Mouse (Mus musculus) forebrain, embryonic 11.5 days (tissue): ENCODE results near the gene Ptrh1. TPM values are rescaled to one million over a fixed set of nuclear protein-coding genes. Genes with fewer than 3 reads are reported as not detected.
A peak's percentile ranks its signal among the peaks of the same experiment; 100 is the strongest.

Experiments
- ATAC-seq: fragments of 200-750 bp; cut with Nextera tagmentation; replicated peaks from 2 replicates; pipeline ENCODE4 v1.8.0; 2017; ENCODE audit warnings: moderate TSS enrichment; ENCODE audit not compliant: low FRiP score
- DNase-seq: peaks from one replicate; pipeline ENCODE4 v3.0.0-alpha.2; 2017; ENCODE audit warnings: low spot score
- H3K27ac ChIP-seq: fragments of 300-500 bp; sonication (generic); 2 replicates; pipeline ENCODE4 v1.5.1; 2014; ENCODE audit warnings: low read depth, low read length
- H3K27me3 ChIP-seq: fragments of 300-500 bp; sonication (generic); 2 replicates; pipeline ENCODE4 v1.6.1; 2014; ENCODE audit warnings: mild to moderate bottlenecking, low read length, mixed read lengths; ENCODE audit not compliant: control insufficient read depth, insufficient read depth
- H3K36me3 ChIP-seq: fragments of 300-500 bp; sonication (generic); 2 replicates; pipeline ENCODE4 v1.6.1; 2014; ENCODE audit warnings: mild to moderate bottlenecking, low read length, moderate library complexity, mixed read lengths; ENCODE audit not compliant: control insufficient read depth, insufficient read depth
- H3K4me1 ChIP-seq: fragments of 300-500 bp; sonication (generic); replicated peaks from 2 replicates; pipeline ENCODE4 v1.6.1; 2014; ENCODE audit warnings: low read length, mixed read lengths; ENCODE audit not compliant: control insufficient read depth, insufficient read depth
- H3K4me2 ChIP-seq: fragments of 300-500 bp; sonication (generic); 2 replicates; pipeline ENCODE4 v1.6.1; 2014; ENCODE audit warnings: low read depth, mild to moderate bottlenecking, low read length, moderate library complexity, mixed read lengths; ENCODE audit not compliant: severe bottlenecking
- H3K4me3 ChIP-seq: fragments of 300-500 bp; sonication (generic); 2 replicates; pipeline ENCODE4 v1.5.1; 2014; ENCODE audit warnings: low read depth, low read length
- H3K9ac ChIP-seq: fragments of 300-500 bp; sonication (generic); 2 replicates; pipeline ENCODE4 v1.6.1; 2014; ENCODE audit warnings: low read length
- H3K9me3 ChIP-seq: fragments of 300-500 bp; sonication (generic); 2 replicates; pipeline ENCODE4 v1.6.1; 2016; ENCODE audit warnings: low read length, mixed read lengths; ENCODE audit not compliant: control insufficient read depth
- WGBS: fragments of 180-500 bp; shearing (Covaris S2); extraction: QIAGEN DNeasy Blood & Tissue Kit; methylation state at CpG from one replicate; pipeline ENCODE4 v1.1.7; 2014; 5-methylcytosine and 5-hydroxymethylcytosine counted together
- polyA plus RNA-seq: library from polyadenylated mRNA; unstranded; fragments of >200 nt; fragmentation: Nextera tagmentation; extraction: Ambion mirVana; gene quantifications from 2 replicates; pipeline ENCODE4 v1.2.1, GENCODE M21; 2014

The Ptrh1 gene
- polyA plus RNA-seq, 1 experiment from 2014 or later: 3.3 TPM

DNA sequence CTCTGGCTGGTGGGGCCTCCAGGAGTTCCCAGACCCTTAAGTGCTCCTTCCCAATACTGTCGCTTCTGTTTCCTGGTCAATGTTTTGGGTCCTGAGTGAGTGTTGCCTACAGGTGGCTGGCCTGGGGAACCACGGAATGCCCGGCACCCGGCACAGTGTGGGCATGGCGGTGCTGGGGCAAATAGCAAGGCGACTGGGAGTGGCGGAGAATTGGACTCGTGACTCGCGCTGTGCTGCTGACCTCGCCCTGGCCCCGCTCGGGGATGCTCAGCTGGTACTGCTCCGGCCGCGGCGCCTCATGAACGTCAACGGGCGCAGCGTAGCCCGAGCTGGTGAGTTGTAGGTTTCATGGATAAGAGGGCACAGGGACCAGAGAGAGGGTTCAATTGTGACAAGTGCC lies 606 bp downstream of the Ptrh1 start:
- Histone ChIP-seq H3K9me3 (no peaks in the 10 kb centered on the region), H3K36me3 (no peaks in the 10 kb centered on the region), H3K27me3 (no peaks in the 10 kb centered on the region; the same call in 1 of the 2 replicates), H3K27ac (no peak overlapping the region), H3K4me1 (peaks cover 7% of the 10 kb centered on the region; the same call in 1 of the 2 replicates), H3K9ac (peak overlapping the region; percentile 30), H3K4me3 (peak overlapping the region; percentile 55), H3K4me2 (peak overlapping the region; percentile 84)
- ATAC-seq (no peak), DNase-seq (no peak)
- WGBS: 17% methylated on average over 22 of the region's 22 CpGs

DNA sequence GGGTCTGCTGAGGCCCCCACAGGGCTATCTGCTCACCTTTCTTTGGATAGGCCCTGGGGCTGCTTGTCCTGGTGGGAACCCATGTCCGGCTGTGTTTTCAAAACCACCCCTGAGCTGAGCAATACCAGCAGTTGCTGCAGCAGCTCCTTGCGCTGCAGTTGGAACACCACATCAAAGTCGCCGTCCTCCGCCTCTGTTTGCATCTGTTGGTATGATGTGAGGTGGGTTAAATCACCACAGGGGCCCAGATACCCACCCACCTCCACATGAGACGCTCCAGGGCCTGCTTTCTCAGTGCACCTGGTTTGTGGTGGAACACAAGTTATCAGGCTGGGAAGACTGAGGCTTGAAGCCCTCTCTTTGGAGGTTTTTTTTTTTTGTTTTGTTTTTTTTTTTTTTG lies 2.5 kb downstream of the Ptrh1 start:
- H3K4me1 ChIP-seq: peaks cover 7% of the 10 kb centered on the region; the same call in 1 of the 2 replicates
- 92% methylated on average over 6 of the region's 6 CpGs for WGBS
- H3K9me3 ChIP-seq: no peaks in the 10 kb centered on the region
- no peaks in the 10 kb centered on the region for H3K36me3 ChIP-seq
- H3K27me3 ChIP-seq: no peaks in the 10 kb centered on the region; the same call in 1 of the 2 replicates
- no peak overlapping the region for H3K4me3 ChIP-seq
- H3K4me2 ChIP-seq: no peak overlapping the region
- no peak for ATAC-seq
- H3K27ac ChIP-seq: no peak overlapping the region
- no peak for DNase-seq
- no peak overlapping the region for H3K9ac ChIP-seq

DNA sequence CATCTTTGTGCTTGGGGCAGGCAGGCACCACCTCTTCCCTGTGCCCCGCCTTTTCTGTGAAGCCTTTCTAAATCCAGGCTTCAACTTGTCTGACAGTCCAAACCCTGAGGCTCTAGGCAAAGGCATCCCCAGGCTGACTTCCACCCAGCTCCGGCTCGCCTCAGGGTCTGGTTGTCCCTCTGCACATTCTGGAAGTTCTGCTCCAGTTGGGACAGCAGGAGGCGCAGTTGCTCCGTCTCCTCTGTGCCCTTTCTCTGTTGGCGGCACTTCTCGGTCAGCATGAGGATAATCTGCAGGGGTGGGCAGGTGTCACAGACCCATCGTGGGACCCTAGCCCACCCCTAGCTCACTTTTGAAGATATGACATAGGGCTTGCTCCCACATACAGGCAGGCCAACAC lies 3.5 kb downstream of the Ptrh1 start:
- Histone ChIP-seq H3K27me3 (no peaks in the 10 kb centered on the region; the same call in 1 of the 2 replicates), H3K36me3 (no peaks in the 10 kb centered on the region), H3K9me3 (no peaks in the 10 kb centered on the region), H3K9ac (no peak overlapping the region), H3K4me2 (no peak overlapping the region), H3K27ac (no peak overlapping the region), H3K4me1 (peaks cover 7% of the 10 kb centered on the region; the same call in 1 of the 2 replicates), H3K4me3 (no peak overlapping the region)
- ATAC-seq (no peak), DNase-seq (peak; percentile 79)
- 18% methylated on average over 8 of the region's 8 CpGs for WGBS

DNA sequence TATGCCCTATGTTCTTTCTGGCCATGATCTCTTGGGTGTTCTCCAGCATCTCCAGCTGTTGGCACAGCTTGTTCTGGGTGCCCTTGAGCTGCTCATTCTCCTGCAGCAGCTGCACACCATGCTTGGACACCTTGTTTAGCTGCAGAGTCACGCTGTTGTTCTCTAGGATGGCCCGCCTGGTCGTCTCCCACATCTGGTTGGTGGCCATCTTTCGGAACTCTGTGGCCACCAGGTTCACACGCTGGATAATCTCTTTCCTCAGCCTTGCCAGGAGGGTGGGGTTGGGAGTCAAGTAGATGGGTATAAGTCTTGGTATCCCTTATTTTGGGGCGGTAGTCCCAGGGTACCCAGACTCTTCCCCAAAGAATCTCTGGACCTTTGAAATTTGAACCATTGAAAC lies 4.1 kb downstream of the Ptrh1 start:
- H3K27me3 ChIP-seq: no peaks in the 10 kb centered on the region; the same call in 1 of the 2 replicates
- no peak for DNase-seq

DNA sequence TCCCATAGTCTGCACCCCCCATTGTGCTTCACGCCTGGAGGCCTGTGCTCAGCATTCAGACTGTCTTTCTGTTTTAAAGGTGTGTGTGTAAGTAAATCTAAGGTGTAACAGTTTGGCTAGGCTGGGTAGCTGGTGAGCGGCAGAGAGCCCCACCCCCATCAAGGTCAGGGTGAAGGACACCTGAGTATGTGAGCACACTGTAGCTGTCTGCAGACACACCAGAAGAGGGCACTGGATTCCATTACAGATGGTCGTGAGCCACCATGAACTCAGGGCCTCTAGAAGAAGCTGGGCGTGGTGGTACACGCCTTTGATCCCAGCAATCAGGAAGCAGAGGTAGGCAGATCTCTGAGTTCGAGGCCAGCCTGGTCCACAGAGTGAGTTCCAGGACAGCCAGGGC lies 6.1 kb downstream of the Ptrh1 start:
- no peaks in the 10 kb centered on the region; the same call in 1 of the 2 replicates for H3K27me3 ChIP-seq
- WGBS: 79% methylated on average over 6 of the region's 6 CpGs

More for the DNA sequence above, 4.1 kb downstream of the Ptrh1 start:
- Histone ChIP-seq H3K4me2 (no peak overlapping the region), H3K9ac (no peak overlapping the region), H3K27ac (no peak overlapping the region), H3K4me3 (no peak overlapping the region), H3K4me1 (peaks cover 7% of the 10 kb centered on the region; the same call in 1 of the 2 replicates), H3K9me3 (no peaks in the 10 kb centered on the region), H3K36me3 (no peaks in the 10 kb centered on the region)
- WGBS: 87% methylated on average over 6 of the region's 6 CpGs
- ATAC-seq: no peak

DNA sequence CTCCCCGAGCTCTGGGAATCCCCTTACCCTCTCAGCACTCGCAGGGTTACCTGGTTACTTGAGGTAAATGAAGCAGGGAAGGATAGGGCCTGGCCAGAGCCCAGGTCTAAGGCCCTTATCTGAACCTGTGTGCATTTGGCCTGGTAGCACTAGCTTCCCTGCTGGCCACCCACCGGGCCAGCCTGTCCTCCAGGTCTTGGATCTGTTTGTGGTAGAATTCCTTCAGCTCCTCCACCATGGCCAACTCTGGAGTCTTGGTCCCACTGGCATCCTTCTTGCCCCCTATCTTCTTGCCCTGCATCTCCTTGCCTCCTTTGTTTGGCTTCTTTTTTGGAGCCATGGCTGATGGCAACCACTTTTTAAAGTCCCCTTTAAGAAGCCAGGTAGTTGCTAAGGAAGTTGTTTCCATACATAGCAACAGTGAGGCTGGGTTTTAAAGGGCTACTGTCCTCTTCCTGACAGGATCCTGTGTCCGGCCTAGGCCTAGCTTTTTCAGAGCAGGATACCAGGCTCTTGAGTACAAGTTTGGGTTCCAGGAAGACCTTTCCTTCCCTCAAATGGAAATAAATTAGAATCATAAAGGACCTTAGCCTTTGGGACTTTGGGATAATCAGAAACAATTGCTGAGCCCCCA lies 8.6 kb downstream of the Ptrh1 start, which contains the start of gene Cfap157:
Cfap157 (minus strand) TSS at position 381 of the 634 bp plus-strand sequence.
- 65% methylated on average over 4 of the region's 4 CpGs for WGBS
- ATAC-seq: no peak
- H3K27ac ChIP-seq: no peak within 1 kb of the TSS

More for the DNA sequence above, 6.1 kb downstream of the Ptrh1 start:
- Histone ChIP-seq H3K27ac (no peak overlapping the region), H3K4me2 (no peak overlapping the region), H3K4me1 (no peaks in the 10 kb centered on the region), H3K4me3 (no peak overlapping the region), H3K9me3 (no peaks in the 10 kb centered on the region), H3K9ac (no peak overlapping the region), H3K36me3 (no peaks in the 10 kb centered on the region)
- ATAC-seq (no peak), DNase-seq (no peak)

DNA sequence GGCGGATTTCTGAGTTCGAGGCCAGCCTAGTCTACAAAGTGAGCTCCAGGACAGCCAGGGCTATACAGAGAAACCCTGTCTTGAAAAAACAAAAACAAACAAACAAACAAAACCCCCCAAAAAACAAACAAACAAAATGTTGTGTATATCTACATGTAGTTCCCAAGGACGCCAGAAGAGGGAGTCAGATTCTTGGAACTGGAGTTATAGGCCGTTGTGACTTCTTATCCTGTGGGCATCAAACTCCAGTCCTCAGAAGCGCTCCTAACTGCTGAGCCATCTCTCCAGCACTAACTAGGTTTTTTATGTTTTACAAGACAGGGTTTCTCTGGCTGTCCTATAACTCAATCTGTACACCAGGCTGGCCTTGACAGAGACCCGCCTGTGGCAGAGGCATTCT lies 11.6 kb downstream of the Ptrh1 start:
- Histone ChIP-seq H3K4me3 (no peak overlapping the region), H3K9ac (no peak overlapping the region), H3K36me3 (no peaks in the 10 kb centered on the region), H3K27ac (no peak overlapping the region), H3K27me3 (no peaks in the 10 kb centered on the region), H3K4me2 (no peak overlapping the region), H3K4me1 (no peaks in the 10 kb centered on the region), H3K9me3 (no peaks in the 10 kb centered on the region)
- ATAC-seq (no peak), DNase-seq (no peak)
- 55% methylated on average over 6 of the region's 6 CpGs for WGBS

More for the DNA sequence above, 8.6 kb downstream of the Ptrh1 start, which contains the start of gene Cfap157:
- Histone ChIP-seq H3K4me3 (no peak within 1 kb of the TSS), H3K27me3 (no peaks in the 10 kb centered on the region), H3K9ac (no peak within 1 kb of the TSS), H3K4me1 (no peaks in the 10 kb centered on the region), H3K36me3 (no peaks in the 10 kb centered on the region), H3K4me2 (no peak within 1 kb of the TSS), H3K9me3 (no peaks in the 10 kb centered on the region)
- no peak for DNase-seq

DNA sequence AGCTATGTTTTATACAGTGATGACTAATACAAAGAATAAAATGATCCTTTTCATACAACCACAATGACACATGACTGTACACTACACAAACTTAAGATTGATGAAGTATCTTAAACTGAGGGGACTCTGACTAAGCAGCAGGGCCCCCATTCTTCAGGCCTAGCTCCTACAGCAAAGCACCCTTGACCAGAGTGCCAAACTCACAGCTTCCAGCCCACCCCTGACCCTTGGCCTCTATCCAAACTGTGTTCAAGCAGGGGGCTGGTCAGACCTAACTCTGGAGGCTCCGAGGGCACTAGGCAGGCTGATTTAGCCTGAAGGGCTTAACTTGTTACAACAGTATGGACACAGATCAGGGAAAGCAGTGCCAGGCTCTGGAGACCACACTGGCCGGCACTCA lies 13.0 kb downstream of the Ptrh1 start:
- no peaks in the 10 kb centered on the region for H3K36me3 ChIP-seq
- H3K9me3 ChIP-seq: no peaks in the 10 kb centered on the region
- 54% methylated on average over 2 of the region's 2 CpGs for WGBS
- DNase-seq (no peak), ATAC-seq (no peak)
- H3K9ac ChIP-seq: no peak overlapping the region
- no peak overlapping the region for H3K27ac ChIP-seq
- no peaks in the 10 kb centered on the region for H3K4me1 ChIP-seq
- H3K4me2 ChIP-seq: no peak overlapping the region
- no peak overlapping the region for H3K4me3 ChIP-seq
- H3K27me3 ChIP-seq: no peaks in the 10 kb centered on the region

DNA sequence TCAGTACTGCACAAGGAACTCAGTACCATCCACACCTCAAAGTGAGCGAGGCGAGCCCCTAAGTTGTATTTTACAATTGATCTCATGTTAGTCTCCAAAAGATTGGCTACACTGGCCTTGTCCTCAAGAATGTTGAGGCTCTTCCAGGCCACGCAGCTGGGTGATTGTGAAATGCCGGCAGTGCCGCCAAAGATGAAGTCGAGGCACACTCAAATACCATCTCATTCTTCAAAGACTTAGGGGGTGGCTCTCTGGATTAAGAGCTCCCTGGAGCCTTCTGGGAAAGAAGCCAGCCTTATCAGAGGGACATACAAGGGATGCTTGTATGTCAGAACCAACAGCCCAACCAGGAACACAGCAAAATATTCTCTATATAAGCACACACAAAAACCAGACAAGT lies 15.7 kb downstream of the Ptrh1 start:
- no peak overlapping the region for H3K4me2 ChIP-seq
- H3K9me3 ChIP-seq: no peaks in the 10 kb centered on the region
- no peaks in the 10 kb centered on the region; the same call in 1 of the 2 replicates for H3K36me3 ChIP-seq
- no peak overlapping the region for H3K27ac ChIP-seq
- ATAC-seq: no peak
- H3K4me3 ChIP-seq: no peak overlapping the region
- no peaks in the 10 kb centered on the region for H3K4me1 ChIP-seq
- DNase-seq: no peak
- WGBS: 84% methylated on average over 6 of the region's 6 CpGs
- no peaks in the 10 kb centered on the region for H3K27me3 ChIP-seq
- no peak overlapping the region for H3K9ac ChIP-seq
